Mouse (Mus musculus): ENCODE data around the gene 1700020N01Rik. TPM values are rescaled to one million over a fixed set of nuclear protein-coding genes. Genes with fewer than 3 reads are reported as not detected.
A peak's percentile ranks its signal among the peaks of the same experiment; 100 is the strongest.

The 1700020N01Rik gene
- not detected in 2 replicates for polyA plus RNA-seq (2015; fragmentation: Nextera tagmentation; extraction: Ambion mirVana)

- ATAC-seq (ENCODE audit: low read depth), result no peak
- no peak within 1 kb of the TSS for H3K27ac ChIP-seq (ENCODE audit: low read length)
Observed at GRCm38 (mm10) chr10:21592896-21593380, at the start of gene 1700020N01Rik. TSS of gene 1700020N01Rik (plus strand) at chr10:21593145.

GRCm38 (mm10) chr10:21543576-21544278 lies 49.2 kb upstream of the 1700020N01Rik start:
- Histone ChIP-seq H3K9me3 (ENCODE audit: control insufficient read depth, low read length) (no peaks in the 10 kb centered on the region), H3K9ac (ENCODE audit: low read length) (no peak overlapping the region), H3K4me3 (ENCODE audit: low read length) (no peak overlapping the region), H3K4me1 (replicated peaks; ENCODE audit: control insufficient read depth, insufficient read depth, low read length) (no peaks in the 10 kb centered on the region), H3K4me2 (ENCODE audit: low read depth, low read length) (no peak overlapping the region), H3K27me3 (ENCODE audit: control insufficient read depth, insufficient read depth, low read depth, low read length) (no peaks in the 10 kb centered on the region), H3K27ac (ENCODE audit: low read length) (no peak overlapping the region), H3K36me3 (ENCODE audit: control insufficient read depth, insufficient read depth, low read length) (no peaks in the 10 kb centered on the region)
- no peak for ATAC-seq (ENCODE audit: low read depth)
- 62% methylated on average over 3 of the region's 3 CpGs for WGBS

More at GRCm38 (mm10) chr10:21592896-21593380, at the start of gene 1700020N01Rik:
- Histone ChIP-seq H3K9ac (ENCODE audit: low read length) (no peak within 1 kb of the TSS), H3K27me3 (ENCODE audit: control insufficient read depth, insufficient read depth, low read depth, low read length) (no peaks in the 10 kb centered on the region), H3K4me2 (ENCODE audit: low read depth, low read length) (no peak within 1 kb of the TSS), H3K4me3 (ENCODE audit: low read length) (no peak within 1 kb of the TSS), H3K9me3 (ENCODE audit: control insufficient read depth, low read length) (no peaks in the 10 kb centered on the region), H3K4me1 (replicated peaks; ENCODE audit: control insufficient read depth, insufficient read depth, low read length) (no peaks in the 10 kb centered on the region), H3K36me3 (ENCODE audit: control insufficient read depth, insufficient read depth, low read length) (no peaks in the 10 kb centered on the region)
- WGBS, result 93% methylated on average over 21 of the region's 22 CpGs

GRCm38 (mm10) chr10:21544721-21545120 lies 48.2 kb upstream of the 1700020N01Rik start:
- peak overlapping the region; percentile 71 for H3K27ac ChIP-seq (ENCODE audit: low read length)
- no peak for ATAC-seq (ENCODE audit: low read depth)
- H3K4me1 ChIP-seq (replicated peaks; ENCODE audit: control insufficient read depth, insufficient read depth, low read length), result no peaks in the 10 kb centered on the region
- no peak overlapping the region for H3K4me2 ChIP-seq (ENCODE audit: low read depth, low read length)
- WGBS, result 76% methylated on average over 4 of the region's 4 CpGs
- no peak overlapping the region for H3K4me3 ChIP-seq (ENCODE audit: low read length)
- no peak overlapping the region for H3K9ac ChIP-seq (ENCODE audit: low read length)
- H3K9me3 ChIP-seq (ENCODE audit: control insufficient read depth, low read length), result no peaks in the 10 kb centered on the region
- H3K36me3 ChIP-seq (ENCODE audit: control insufficient read depth, insufficient read depth, low read length), result no peaks in the 10 kb centered on the region
- H3K27me3 ChIP-seq (ENCODE audit: control insufficient read depth, insufficient read depth, low read depth, low read length), result no peaks in the 10 kb centered on the region

- Histone ChIP-seq H3K9ac (ENCODE audit: low read length) (no peak overlapping the region), H3K4me3 (ENCODE audit: low read length) (no peak overlapping the region), H3K27ac (ENCODE audit: low read length) (peak overlapping the region; percentile 71), H3K4me2 (ENCODE audit: low read depth, low read length) (no peak overlapping the region), H3K36me3 (ENCODE audit: control insufficient read depth, insufficient read depth, low read length) (no peaks in the 10 kb centered on the region), H3K27me3 (ENCODE audit: control insufficient read depth, insufficient read depth, low read depth, low read length) (no peaks in the 10 kb centered on the region), H3K9me3 (ENCODE audit: control insufficient read depth, low read length) (no peaks in the 10 kb centered on the region), H3K4me1 (replicated peaks; ENCODE audit: control insufficient read depth, insufficient read depth, low read length) (no peaks in the 10 kb centered on the region)
- ATAC-seq (ENCODE audit: low read depth), result peak; percentile 81
- WGBS, result 28% methylated on average over 6 of the region's 6 CpGs
Observed at GRCm38 (mm10) chr10:21545446-21545845, 47.5 kb upstream of the 1700020N01Rik start.

- Histone ChIP-seq H3K36me3 (ENCODE audit: control insufficient read depth, insufficient read depth, low read length) (no peaks in the 10 kb centered on the region), H3K4me2 (ENCODE audit: low read depth, low read length) (no peak overlapping the region), H3K4me1 (replicated peaks; ENCODE audit: control insufficient read depth, insufficient read depth, low read length) (no peaks in the 10 kb centered on the region), H3K9ac (ENCODE audit: low read length) (no peak overlapping the region), H3K27ac (ENCODE audit: low read length) (no peak overlapping the region), H3K4me3 (ENCODE audit: low read length) (no peak overlapping the region), H3K9me3 (ENCODE audit: control insufficient read depth, low read length) (no peaks in the 10 kb centered on the region), H3K27me3 (ENCODE audit: control insufficient read depth, insufficient read depth, low read depth, low read length) (no peaks in the 10 kb centered on the region)
- peak; percentile 36; the same call in 1 of the 2 replicates for ATAC-seq (ENCODE audit: low read depth)
- WGBS, result 47% methylated on average over 9 of the region's 9 CpGs
Observed at GRCm38 (mm10) chr10:21548871-21549505, 44.0 kb upstream of the 1700020N01Rik start.

- H3K27ac ChIP-seq (ENCODE audit: low read length), result no peak overlapping the region
- ATAC-seq (ENCODE audit: low read depth), result no peak
- H3K9ac ChIP-seq (ENCODE audit: low read length), result no peak overlapping the region
- no peaks in the 10 kb centered on the region for H3K36me3 ChIP-seq (ENCODE audit: control insufficient read depth, insufficient read depth, low read length)
- no peaks in the 10 kb centered on the region for H3K9me3 ChIP-seq (ENCODE audit: control insufficient read depth, low read length)
- H3K27me3 ChIP-seq (ENCODE audit: control insufficient read depth, insufficient read depth, low read depth, low read length), result no peaks in the 10 kb centered on the region
- no peaks in the 10 kb centered on the region for H3K4me1 ChIP-seq (replicated peaks; ENCODE audit: control insufficient read depth, insufficient read depth, low read length)
- 88% methylated on average over 8 of the region's 8 CpGs for WGBS
- H3K4me3 ChIP-seq (ENCODE audit: low read length), result no peak overlapping the region
- no peak overlapping the region for H3K4me2 ChIP-seq (ENCODE audit: low read depth, low read length)
Observed at GRCm38 (mm10) chr10:21552967-21553682, 39.8 kb upstream of the 1700020N01Rik start.

GRCm38 (mm10) chr10:21553683-21554035 lies 39.3 kb upstream of the 1700020N01Rik start:
- no peak for ATAC-seq (ENCODE audit: low read depth)
- 86% methylated on average over 4 of the region's 4 CpGs for WGBS
- H3K27me3 ChIP-seq (ENCODE audit: control insufficient read depth, insufficient read depth, low read depth, low read length), result no peaks in the 10 kb centered on the region
- no peaks in the 10 kb centered on the region for H3K36me3 ChIP-seq (ENCODE audit: control insufficient read depth, insufficient read depth, low read length)
- no peak overlapping the region for H3K4me3 ChIP-seq (ENCODE audit: low read length)
- no peak overlapping the region for H3K4me2 ChIP-seq (ENCODE audit: low read depth, low read length)
- H3K4me1 ChIP-seq (replicated peaks; ENCODE audit: control insufficient read depth, insufficient read depth, low read length), result no peaks in the 10 kb centered on the region
- H3K9ac ChIP-seq (ENCODE audit: low read length), result no peak overlapping the region
- no peaks in the 10 kb centered on the region for H3K9me3 ChIP-seq (ENCODE audit: control insufficient read depth, low read length)
- no peak overlapping the region for H3K27ac ChIP-seq (ENCODE audit: low read length)

- no peak overlapping the region for H3K4me3 ChIP-seq (ENCODE audit: low read length)
- H3K9ac ChIP-seq (ENCODE audit: low read length), result no peak overlapping the region
- WGBS, result 79% methylated on average over 11 of the region's 11 CpGs
- no peaks in the 10 kb centered on the region for H3K4me1 ChIP-seq (replicated peaks; ENCODE audit: control insufficient read depth, insufficient read depth, low read length)
- H3K27ac ChIP-seq (ENCODE audit: low read length), result no peak overlapping the region
- H3K27me3 ChIP-seq (ENCODE audit: control insufficient read depth, insufficient read depth, low read depth, low read length), result no peaks in the 10 kb centered on the region
- H3K9me3 ChIP-seq (ENCODE audit: control insufficient read depth, low read length), result no peaks in the 10 kb centered on the region
- no peak for ATAC-seq (ENCODE audit: low read depth)
- H3K4me2 ChIP-seq (ENCODE audit: low read depth, low read length), result no peak overlapping the region
- no peaks in the 10 kb centered on the region for H3K36me3 ChIP-seq (ENCODE audit: control insufficient read depth, insufficient read depth, low read length)
Observed at GRCm38 (mm10) chr10:21554896-21555580, 37.9 kb upstream of the 1700020N01Rik start.

- H3K36me3 ChIP-seq (ENCODE audit: control insufficient read depth, insufficient read depth, low read length), result no peaks in the 10 kb centered on the region
- no peak overlapping the region for H3K4me2 ChIP-seq (ENCODE audit: low read depth, low read length)
- no peak for ATAC-seq (ENCODE audit: low read depth)
- 62% methylated on average over 15 of the region's 15 CpGs for WGBS
- no peak overlapping the region for H3K9ac ChIP-seq (ENCODE audit: low read length)
- H3K4me3 ChIP-seq (ENCODE audit: low read length), result no peak overlapping the region
- H3K9me3 ChIP-seq (ENCODE audit: control insufficient read depth, low read length), result no peaks in the 10 kb centered on the region
- no peaks in the 10 kb centered on the region for H3K27me3 ChIP-seq (ENCODE audit: control insufficient read depth, insufficient read depth, low read depth, low read length)
- H3K4me1 ChIP-seq (replicated peaks; ENCODE audit: control insufficient read depth, insufficient read depth, low read length), result no peaks in the 10 kb centered on the region
- no peak overlapping the region for H3K27ac ChIP-seq (ENCODE audit: low read length)
Observed at GRCm38 (mm10) chr10:21559769-21560168, 33.2 kb upstream of the 1700020N01Rik start.

Measured in lung, embryonic 16.5 days (tissue).